Mouse (Mus musculus): Measurements from ENCODE around the gene Galnt12.

- TF ChIP-seq GATA1 (IDR thresholded peaks at IDR 0.05; ENCODE audit: borderline replicate concordance, low read length) (no peak), FLI1 (IDR thresholded peaks at IDR 0.05; ENCODE audit: low read length) (no peak)
These were observed 48.6 kb downstream of the Galnt12 start for GRCm38 (mm10) chr4:47140301-47140700.

Data from megakaryocyte, embryonic 14.5 days (primary cell).